Comparison of ENCODE assay signal across 23 mouse cellular contexts in genomic region chr11:99396661-99397060, GRCm38 (mm10). TPM values are rescaled to one million over a fixed set of nuclear protein-coding genes. Genes with fewer than 3 reads are reported as not detected.
"Had no signal": no experiment of that assay in that cellular context is flagged by ENCODE, and none has a peak within 500 bp of the region (broad histone marks: within the 10 kb centered on the region; RNA-seq: fewer than 3 reads in every experiment).

No protein-coding gene starts in this region.

- H3K27ac ChIP-seq: neural tube, embryonic 13.5 days; neural tube, embryonic 15.5 days; stomach, embryonic 15.5 days; stomach, postnatal 0 days had no signal

- H3K4me2 ChIP-seq: neural tube, embryonic 13.5 days; neural tube, embryonic 15.5 days; stomach, embryonic 15.5 days had no signal

- H3K36me3 ChIP-seq: neural tube, embryonic 13.5 days; neural tube, embryonic 15.5 days; stomach, embryonic 15.5 days had no signal

- H3K4me1 ChIP-seq: neural tube, embryonic 13.5 days; neural tube, embryonic 15.5 days; stomach, embryonic 15.5 days had no signal

- H3K9ac ChIP-seq: neural tube, embryonic 13.5 days; neural tube, embryonic 15.5 days; stomach, embryonic 15.5 days had no signal

- H3K4me3 ChIP-seq: neural tube, embryonic 13.5 days; neural tube, embryonic 15.5 days; stomach, embryonic 15.5 days had no signal

- H3K27me3 ChIP-seq: stomach, embryonic 15.5 days had no signal

- H3K9me3 ChIP-seq: neural tube, embryonic 13.5 days; neural tube, embryonic 15.5 days; stomach, embryonic 15.5 days had no signal

- DNase-seq: right cerebral cortex, adult 18-20 months; right cerebral cortex, postnatal 14 days; right cerebral cortex, postnatal 25 days; right cerebral cortex, postnatal 4 days; spleen, adult 18-20 months; thymus, adult 18-20 months; thymus, adult 2 months; thymus, postnatal 14 days; thymus, postnatal 25 days; thymus, postnatal 36 days; thymus, postnatal 4 days had no signal

RNA-seq across cellular contexts. Expression of gene Krt28, which starts 22.0 kb away (rescaled TPM):
- total RNA-seq: neutrophil, adult 5-6 weeks had no signal
- polyA plus RNA-seq: small intestine, adult 2 months; spleen, adult 2 months; stomach, embryonic 14.5 days; stomach, postnatal 0 days; thymus, adult 2 months; urinary bladder, adult 2 months had no signal

RNA-seq across cellular contexts. Expression of gene Krt12, which starts 25.4 kb away (rescaled TPM):
- polyA plus RNA-seq: neural tube, embryonic 14.5 days; stomach, embryonic 14.5 days; testis, adult 2 months had no signal

RNA-seq across cellular contexts. Expression of gene Krt20, which starts 41.3 kb away (rescaled TPM):
- total RNA-seq: neutrophil, adult 5-6 weeks had no signal

RNA-seq across cellular contexts. Expression of gene Krt27, which starts 45.8 kb away (rescaled TPM):
- total RNA-seq: neutrophil, adult 5-6 weeks had no signal
- polyA plus RNA-seq: neural tube, embryonic 14.5 days; small intestine, adult 2 months; spleen, adult 2 months; stomach, embryonic 14.5 days; stomach, embryonic 15.5 days; stomach, embryonic 16.5 days; stomach, postnatal 0 days; testis, adult 2 months; urinary bladder, adult 2 months had no signal
